Mouse (Mus musculus) lung, postnatal 25 days (tissue): ENCODE measurements around the gene Brwd1.
A peak's percentile ranks its signal among the peaks of the same experiment; 100 is the strongest.
"Not testable (repeated sequence)": the region's sequence is repeated elsewhere in the genome, so short reads cannot be mapped to it uniquely, and the experiment has no call there.

Experiments used
- DNase-seq: peaks from one replicate; pipeline ENCODE4 v3.0.0; 2022; ENCODE audit warnings: low spot score

Gene Brwd1

DNA sequence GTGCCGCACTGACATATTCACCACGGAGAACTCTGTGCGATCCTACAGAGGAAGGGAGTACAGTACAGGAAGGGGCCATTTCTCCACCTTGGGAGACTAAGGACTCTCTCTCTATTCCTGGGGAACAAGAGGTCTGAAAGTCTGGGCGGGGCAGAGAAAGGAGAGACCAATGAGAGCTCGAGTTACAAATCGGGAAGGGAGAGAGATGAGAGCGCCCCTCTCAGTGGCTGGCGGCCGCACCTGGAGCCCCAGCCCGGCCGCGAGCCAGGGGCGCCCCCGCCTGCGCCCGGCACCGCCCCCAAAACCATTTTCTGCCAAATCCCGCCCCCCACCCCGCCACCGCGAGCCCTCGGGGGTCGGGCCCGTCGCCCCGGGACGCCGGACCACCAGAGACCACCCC lies 995 bp downstream of the Brwd1 start:
- DNase-seq = peak; percentile 91

DNA sequence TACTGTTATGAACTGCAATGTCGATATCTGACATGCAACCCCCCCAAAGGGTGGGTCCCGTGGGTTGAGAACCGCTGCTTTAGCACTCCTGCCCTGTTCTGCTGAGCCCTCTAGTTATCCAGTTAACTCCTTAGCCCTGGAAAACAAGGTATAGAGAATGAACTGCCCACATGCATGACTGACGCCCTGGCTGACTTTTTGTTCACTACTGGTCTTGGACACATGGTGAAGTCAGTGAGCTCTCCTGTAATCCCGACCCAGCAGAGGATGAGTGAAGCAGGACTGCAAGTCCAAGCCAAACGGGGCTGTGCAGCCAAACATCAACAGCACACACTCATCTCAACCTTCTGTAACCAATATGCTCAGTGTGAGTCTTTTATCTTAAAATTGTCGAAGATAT lies 1.8 kb downstream of the Brwd1 start:
- DNase-seq = no peak

DNA sequence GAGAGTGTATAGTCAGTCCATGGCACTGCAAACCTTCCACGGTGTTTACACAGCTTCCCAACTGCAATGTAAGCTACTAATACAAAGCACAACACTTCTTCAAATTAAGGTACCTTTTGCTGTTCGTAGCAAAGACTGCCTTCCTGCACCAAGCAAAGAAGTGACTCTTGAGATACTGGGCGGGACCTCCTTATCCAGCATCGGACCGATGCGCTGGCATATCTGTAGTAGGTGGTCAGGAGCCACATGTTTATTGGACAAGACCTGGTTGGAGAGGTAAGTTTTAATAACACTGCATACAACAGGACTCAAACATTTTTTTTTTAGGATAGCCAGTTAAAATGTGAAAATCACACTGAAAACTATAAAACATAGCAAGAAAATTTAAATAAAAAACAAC lies 14.0 kb downstream of the Brwd1 start:
- DNase-seq = no peak

DNA sequence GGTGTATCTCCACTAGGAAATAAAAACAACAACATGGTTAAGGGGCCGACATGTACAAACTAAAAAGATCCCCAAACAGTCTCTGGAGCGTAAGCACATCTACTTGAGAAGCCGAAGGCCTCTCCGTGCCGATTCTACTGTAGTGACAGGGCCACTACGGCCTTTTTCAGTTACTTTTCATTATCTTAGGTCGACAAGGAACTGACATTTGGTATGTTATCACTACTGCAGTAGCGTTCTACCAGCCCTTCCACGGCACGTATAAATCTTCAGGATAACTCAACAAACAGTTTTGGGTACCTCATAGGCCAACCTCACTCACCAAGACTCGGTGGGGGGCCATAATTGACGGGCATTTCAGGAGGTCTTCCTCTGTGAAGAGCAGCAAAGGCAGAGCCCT lies 16.2 kb downstream of the Brwd1 start:
- no peak for DNase-seq

DNA sequence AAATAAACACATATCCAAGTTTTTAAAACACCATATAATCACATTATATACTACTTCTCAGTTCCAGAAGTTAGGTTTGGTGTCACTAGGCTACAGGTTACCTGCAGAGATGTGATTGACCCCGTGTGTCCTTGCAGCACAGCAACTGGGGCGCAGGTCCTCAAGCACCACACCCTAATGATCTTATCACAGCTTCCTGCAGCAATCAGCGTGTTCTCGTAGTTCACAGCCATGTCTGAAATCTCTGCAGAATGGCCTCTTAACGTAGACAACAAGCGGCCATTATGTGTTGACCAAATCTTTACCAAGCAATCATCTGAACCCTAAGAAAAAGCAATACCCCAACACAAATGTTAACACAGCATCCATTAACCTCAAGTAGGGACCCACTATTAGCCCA lies 17.7 kb downstream of the Brwd1 start:
- no peak for DNase-seq

DNA sequence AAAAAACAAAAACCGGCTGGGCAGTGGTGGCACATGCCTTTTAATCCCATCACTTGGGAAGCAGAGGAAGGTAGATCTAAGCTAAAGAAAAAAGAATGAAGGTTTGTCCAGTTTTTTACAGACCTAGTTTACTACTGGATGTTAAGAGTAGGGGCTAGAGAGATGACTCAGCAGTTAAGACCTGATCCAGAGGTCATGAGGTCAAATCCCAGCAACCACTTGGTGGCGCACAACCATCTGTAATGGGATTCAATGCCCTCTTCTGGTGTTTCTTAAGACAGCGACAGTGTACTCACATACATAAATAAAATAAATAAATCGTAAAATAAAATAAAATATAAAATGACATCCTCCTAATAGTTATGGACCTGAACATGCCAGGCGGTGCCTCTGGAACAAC lies 38.2 kb downstream of the Brwd1 start:
- peak; percentile 51 for DNase-seq

DNA sequence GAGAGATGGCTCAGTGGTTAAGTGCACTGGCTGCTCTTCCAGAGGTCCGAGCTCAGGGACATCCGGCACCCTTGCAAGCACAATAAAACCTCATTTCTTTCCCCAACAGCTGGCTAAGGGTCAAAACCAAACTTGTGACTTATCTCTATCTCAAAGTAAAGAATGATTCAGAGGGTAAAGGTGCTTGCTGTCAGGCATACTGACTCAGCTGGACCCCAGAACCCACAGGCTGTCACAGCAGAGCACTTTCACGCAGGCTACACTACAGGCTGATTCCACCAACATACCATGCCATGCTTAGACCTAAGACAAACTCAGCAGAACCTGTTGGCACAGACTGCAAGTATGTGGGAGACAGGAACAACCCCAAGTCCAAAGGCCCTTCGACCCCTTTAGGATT lies 41.6 kb downstream of the Brwd1 start:
- DNase-seq = no peak

DNA sequence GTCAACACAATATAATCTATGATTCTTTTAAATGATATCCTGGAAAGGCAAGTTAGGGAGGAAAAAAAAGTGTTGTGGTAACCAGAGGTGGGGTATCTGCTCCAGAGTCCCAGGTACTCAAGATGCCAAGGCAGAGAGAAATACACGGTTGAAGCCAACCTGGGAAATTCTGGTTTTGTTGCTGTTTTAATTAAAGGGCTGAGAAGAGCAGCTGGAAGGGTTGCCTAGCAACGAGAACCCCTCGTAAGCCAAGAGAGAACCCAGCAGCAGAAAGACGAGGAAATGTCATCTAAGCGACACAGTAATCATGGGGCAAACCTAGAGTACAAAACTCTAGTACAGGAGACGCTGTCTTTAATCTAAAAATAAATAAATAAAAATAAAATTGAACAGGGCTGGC lies 42.8 kb downstream of the Brwd1 start:
- no peak for DNase-seq

DNA sequence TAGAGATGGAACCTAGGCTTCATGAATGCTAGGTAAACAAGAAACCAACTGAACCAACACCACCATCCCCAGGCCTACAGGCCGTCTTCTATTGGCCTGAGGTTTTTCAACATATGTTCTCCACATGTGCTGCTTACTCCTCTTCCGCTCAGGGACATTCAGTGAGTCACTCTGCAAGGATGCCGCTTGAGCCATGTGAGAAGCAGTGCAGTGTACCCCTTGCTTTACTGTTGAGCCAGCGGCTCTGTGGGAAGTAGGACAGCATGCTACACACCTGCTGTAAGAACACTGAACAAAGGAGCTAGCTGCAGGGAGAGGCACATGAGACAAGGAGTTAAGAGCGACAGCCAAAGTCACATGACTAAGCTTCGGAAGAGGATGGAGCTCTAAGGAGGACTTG lies 47.9 kb downstream of the Brwd1 start:
- no peak for DNase-seq

DNA sequence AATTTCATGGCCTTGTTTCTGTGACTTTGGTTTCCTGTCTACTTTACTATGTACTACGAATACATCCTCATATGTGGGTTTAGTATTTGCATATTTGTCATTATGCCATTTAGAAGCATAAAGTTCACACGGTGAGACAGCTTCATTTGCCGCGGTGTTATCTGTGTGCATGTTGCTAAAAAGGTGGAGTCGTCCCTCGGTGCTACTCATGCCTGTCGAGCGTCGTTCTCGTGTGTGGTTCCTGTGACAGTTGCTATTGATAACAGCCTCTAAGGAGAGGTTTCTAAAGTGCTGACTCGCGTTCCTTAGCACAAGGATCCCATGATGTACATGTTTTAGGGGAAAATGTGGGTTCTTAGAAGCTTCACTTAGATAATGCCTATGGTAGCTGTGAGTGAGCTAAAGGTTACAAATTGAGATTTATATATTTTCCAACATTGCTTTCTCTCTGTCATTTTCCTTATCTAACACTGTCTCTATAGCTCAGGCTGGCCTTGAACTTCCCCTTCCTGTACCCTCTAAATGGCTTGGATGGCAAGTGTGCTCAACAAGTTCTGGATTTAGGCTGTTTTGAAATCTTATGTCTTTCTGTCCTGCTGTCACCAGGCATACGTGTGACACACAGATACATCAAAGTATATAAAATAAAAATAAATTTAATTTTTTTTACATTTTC lies 49.8 kb downstream of the Brwd1 start:
- no peak for DNase-seq

DNA sequence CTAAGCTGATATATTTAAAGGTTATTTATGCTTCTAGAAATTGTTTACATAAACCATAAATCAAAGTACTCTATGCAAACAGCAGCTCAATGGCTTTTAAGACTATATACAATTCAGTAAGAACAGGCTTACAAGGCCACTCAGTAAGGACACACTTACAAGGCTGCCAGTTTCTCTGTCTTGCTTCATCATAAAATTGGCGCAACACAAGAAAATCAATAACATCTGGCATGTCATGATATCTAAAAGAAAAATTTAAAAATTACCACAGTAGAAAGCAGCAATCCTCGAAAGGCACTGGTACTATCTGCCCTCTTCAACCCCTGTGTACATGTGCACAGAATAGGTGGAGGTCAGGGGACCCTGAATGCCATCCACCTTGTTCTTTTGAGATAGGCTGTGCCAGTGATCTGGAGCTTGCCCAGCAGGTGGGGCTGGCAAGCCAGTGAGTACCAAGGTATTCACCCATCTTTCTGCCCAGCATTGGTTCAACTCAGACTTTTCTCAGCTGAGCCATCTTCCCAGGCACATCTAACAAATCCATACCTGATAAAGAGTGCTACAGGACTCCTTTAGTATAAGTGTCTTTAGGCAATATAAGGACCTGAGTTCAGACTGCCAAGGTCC lies 51.7 kb downstream of the Brwd1 start:
- DNase-seq = peak; percentile 6

DNA sequence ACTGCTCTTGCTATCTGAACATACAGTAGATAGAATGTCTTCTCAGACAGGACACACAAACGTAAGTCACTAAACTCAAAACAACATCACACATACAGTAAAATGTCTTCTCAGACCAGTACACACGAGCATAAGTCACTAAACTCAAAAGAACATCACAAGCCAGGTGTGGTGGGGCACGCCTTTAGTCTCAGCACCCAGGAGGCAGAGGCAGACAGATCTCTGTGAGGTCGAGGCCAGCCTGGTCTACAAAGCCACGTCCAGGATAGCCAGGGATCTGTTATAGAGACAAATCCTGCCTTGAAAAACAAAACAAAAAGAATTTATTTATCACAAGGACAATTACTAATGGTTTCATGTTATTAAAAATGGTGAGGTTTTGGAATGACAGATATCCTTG lies 56.1 kb downstream of the Brwd1 start:
- no peak for DNase-seq

DNA sequence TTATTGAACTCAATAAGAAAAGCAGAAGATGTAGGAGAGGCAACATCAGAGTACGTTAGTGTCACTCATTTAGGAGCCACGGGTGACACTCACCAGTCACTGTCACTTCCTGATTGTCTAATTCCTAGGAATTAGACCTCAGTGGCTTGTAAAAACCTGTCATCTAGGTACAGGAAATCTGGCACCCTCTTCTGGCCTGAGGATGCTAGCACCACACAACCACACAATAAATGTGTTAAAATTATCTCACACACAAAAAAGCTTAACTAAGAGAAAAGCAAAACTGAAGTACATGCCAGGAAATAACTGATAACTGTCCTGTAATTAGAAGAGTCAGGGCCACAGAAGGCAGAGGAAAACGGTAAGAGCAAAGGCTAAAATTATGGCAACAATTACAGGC lies 57.1 kb downstream of the Brwd1 start:
- no peak for DNase-seq

DNA sequence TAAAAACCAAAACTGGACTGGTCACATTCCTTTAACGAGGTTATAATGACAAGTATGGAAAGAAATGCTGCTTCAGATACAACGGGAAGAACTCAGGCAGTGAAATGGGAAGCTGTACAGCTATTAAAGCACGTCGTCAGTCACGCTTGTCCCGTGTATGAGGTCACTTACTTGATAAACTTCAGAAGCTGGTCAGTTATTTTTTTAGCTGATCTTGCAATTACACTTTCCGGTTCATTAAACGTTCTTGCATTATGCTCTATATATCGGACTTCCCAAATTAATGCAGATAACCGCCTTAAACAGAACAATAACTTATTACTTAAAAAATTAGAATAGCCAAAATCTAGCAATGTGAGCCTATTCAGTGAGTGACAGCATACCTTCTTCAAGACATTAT lies 61.3 kb downstream of the Brwd1 start:
- no peak for DNase-seq

DNA sequence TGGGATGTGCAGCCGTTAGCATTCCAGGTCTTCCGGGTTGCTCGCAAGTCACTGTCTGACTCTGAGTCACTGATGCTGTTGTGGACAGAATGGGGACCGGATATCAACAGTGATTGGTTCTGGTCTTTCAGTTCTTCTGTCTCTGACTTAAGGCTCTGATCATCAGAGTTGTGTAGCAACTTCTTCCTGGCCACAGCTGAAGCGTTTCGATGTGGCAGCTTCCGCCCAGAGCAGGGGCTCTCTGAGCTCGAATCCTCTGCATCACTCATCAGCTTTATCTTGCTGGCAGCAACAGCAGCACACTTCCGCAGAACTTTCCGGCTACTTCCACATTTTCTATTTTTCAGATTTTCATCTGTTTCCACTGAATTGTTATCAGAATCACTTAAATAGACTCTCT lies 73.2 kb downstream of the Brwd1 start:
- DNase-seq = not testable (repeated sequence)

DNA sequence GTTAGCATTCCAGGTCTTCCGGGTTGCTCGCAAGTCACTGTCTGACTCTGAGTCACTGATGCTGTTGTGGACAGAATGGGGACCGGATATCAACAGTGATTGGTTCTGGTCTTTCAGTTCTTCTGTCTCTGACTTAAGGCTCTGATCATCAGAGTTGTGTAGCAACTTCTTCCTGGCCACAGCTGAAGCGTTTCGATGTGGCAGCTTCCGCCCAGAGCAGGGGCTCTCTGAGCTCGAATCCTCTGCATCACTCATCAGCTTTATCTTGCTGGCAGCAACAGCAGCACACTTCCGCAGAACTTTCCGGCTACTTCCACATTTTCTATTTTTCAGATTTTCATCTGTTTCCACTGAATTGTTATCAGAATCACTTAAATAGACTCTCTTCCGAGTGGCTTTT lies 78.0 kb downstream of the Brwd1 start:
- not testable (repeated sequence) for DNase-seq

DNA sequence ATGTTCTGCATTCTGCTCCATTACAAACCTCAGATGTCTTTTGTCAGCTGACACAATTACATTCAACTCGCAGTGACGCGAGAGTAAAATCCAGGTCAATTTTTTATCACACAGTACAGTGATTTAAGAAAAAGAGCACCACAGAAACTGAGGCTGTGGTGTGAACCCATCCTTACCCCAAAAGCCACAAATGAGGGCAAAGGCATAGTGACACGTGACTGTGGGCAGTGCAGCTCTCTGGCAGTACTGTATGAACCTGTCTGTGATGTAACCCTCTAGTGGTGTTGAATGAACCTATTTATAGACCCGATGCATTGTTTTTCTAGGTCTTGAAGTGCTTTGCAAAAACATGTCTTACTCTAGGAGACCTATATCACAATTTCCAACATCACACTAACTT lies 83.0 kb downstream of the Brwd1 start:
- DNase-seq = no peak

DNA sequence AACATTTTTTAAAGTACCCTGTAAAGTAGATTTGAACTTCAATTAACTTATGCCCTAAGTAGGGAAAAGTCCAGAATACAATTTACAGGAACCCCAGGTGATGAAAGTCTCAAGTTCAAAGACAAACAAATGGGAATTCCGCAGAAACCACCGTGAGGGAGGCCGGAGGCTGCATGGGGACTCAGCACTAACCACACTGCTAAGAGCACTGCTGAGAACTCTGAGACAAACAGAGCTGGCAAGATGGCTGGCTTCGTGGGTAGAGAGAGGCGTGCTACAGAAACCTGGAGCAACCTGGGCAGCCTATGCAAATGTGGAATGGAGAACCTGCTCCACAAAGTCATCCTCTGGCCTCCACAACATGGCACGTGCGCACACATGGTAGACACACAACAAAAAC lies 86.2 kb downstream of the Brwd1 start:
- peak; percentile 7 for DNase-seq

DNA sequence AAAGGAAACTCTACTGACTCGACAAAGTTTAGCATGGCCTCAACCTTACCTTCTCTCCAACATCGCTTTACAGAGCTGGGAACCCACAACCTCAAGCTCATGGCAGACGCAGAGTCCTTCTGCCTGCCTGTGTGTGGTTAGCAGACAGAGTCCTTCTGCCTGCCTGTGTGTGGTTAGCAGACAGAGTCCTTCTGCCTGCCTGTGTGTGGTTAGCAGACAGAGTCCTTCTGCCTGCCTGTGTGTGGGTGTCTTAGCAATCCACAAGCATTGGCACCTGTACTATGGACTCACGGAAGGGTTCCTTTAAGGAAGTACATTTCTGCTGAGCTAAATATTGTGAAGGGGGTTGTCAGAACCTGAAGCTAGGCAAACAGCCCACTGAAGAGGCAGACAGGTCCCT lies 87.8 kb downstream of the Brwd1 start:
- DNase-seq = not testable (repeated sequence)

DNA sequence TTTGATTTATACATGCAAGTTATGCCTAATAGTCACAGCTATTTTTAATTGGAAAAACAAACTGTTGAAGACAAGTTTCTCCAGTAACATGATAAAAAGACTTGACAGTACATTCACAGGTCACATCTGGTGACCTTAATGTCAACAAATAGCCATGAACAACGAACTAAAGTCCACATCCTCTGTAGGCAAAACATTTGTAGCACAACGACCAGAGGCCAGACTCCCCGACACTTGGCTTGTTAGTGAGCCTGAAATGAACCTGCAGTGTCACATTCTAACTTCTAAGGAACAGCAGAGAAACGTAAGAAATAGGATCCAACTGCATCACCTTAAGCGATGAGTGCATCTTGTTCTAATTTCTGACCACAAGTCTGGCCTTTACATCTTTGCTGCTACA lies 89.7 kb downstream of the Brwd1 start:
- no peak for DNase-seq

DNA sequence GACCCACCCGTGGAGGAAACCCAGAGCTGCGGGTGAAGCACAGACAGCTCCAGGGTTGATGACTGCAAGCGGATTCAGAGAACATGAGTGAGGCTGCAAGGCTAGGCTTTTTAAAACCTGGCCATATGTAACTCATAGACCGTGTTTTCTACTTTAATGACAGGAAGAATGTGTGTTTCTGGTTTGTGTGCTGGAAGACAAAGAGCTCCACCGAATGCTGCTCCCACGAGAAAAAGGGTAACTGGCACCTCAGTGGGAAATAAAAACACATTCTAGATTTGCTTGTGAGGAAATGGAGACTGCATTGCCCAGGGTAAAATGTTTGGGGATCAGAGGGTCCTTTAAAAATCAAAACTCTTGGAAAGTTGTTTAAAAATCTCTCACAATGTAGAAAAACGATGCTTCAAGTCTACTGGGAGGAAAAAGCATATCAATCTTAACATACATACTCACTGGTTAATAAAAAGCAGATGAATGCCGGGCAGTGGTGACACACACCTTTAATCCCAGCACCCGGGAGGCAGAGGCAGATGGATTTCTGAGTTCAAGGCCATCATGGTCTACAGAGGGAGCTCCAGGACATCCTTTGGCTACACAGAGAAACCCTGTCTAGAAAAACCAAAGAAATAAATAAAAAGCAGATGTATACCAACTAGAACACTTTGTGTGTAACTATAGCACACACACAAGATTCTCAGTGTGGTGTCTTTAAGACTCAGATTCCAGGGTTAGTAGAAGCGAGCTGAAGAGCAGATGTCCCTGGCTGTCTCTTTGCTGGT lies 91.0 kb downstream of the Brwd1 start:
- DNase-seq = no peak

DNA sequence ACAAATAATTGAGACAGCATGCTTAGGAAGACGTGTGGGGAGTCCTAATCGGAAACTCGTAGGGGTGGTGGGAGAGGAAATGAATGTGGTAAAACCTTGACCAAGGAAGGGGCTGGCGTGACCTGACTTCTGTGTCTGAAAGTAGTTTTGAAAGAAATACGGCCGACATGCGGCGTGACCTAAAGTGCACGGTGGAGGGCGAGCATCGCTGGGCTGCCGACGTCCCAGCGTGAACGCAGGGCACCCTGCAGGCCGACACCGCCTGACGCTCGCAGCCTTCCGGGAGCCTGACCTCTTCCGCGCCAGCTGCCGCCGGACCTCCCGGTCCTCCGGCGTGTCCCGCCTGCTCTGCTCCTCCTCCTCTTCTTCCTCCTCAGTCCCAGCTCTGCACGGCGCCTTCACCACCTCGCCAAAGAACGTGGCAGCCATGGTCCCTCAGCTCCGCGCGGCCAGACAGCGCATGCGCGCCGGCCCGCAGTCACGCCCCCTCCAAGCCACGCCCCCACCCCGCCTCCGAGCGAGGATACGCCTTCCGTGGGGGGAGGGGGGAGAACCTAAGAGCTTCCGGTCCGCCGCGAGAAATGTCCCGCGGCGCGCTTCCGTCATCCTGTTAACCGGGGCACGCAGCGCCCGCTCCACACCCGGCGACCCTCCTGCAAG lies 91.7 kb downstream of the Brwd1 start, which contains the start of gene Psmg1:
Gene Psmg1, minus strand, starts transcription at position 499 of the 660 bp plus-strand sequence.
- DNase-seq = peak; percentile 94

DNA sequence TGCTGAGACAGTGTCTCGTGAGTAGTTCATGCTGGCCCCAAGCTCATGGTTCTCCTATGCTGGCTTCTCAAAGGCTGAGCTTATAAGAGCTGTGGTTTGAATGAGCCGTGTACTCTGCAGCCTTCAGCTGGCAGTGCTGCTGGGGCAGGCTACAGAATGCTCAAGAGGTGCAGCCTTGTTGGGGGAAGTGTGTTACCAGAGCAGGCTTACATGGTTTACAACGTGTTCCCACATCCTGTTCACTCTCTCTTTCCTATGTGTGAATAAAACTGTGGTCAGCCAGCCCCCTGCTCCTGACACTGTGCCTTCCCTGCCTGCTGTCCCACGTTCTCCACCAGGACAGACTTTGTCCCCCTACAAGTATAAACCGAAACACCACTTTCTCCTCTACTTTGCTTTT lies 97.4 kb downstream of the Brwd1 start:
- DNase-seq = no peak
